Mouse (Mus musculus) regulatory T cell (primary cell): ENCODE measurements at regions not wholly inside any gene's neighbourhood (a gene's known extent, or its start where the extent isn't known, plus 50 kb on each side); places are given as distances from the start of the nearest gene placed in this dataset.

Experiments used
- in situ Hi-C: fragments of 300-600 bp; cut with MboI, MseI; formaldehyde crosslinking; loops from one replicate; pipeline ENCODE4 v1.15.1; 2025; ENCODE audit warnings: high pct_unique_total_duplicates

GRCm38 (mm10) chr5:118380052-118380421, 135.0 kb downstream of the 2410131K14Rik start:
- in situ Hi-C loops = no loop called here

- in situ Hi-C loops = no loop called here
Observed at GRCm38 (mm10) chr5:118380422-118381293, 135.6 kb downstream of the 2410131K14Rik start.

GRCm38 (mm10) chr5:118381294-118381675, 136.3 kb downstream of the 2410131K14Rik start:
- in situ Hi-C loops = no loop called here

GRCm38 (mm10) chr5:118386126-118386525, 141.1 kb downstream of the 2410131K14Rik start:
- in situ Hi-C loops = no loop called here

GRCm38 (mm10) chr5:118388419-118388818, 143.4 kb downstream of the 2410131K14Rik start:
- in situ Hi-C loops = no loop called here

- in situ Hi-C loops = no loop called here
Observed at GRCm38 (mm10) chr5:118390691-118391373, 145.8 kb downstream of the 2410131K14Rik start.

- in situ Hi-C loops = no loop called here
Observed at GRCm38 (mm10) chr5:118392932-118393487, 148.0 kb downstream of the 2410131K14Rik start.

GRCm38 (mm10) chr5:118394051-118394450, 149.0 kb downstream of the 2410131K14Rik start:
- in situ Hi-C loops = no loop called here

- in situ Hi-C loops = no loop called here
Observed at GRCm38 (mm10) chr5:118396004-118396725, 151.1 kb downstream of the 2410131K14Rik start.

- in situ Hi-C loops = no loop called here
Observed at GRCm38 (mm10) chr5:118400926-118401325, 155.9 kb downstream of the 2410131K14Rik start.

GRCm38 (mm10) chr5:118404398-118404797, 156.1 kb upstream of the Med13l start:
- in situ Hi-C loops = no loop called here

GRCm38 (mm10) chr5:118405421-118405820, 155.1 kb upstream of the Med13l start:
- in situ Hi-C loops = no loop called here

GRCm38 (mm10) chr5:118407451-118407850, 153.0 kb upstream of the Med13l start:
- in situ Hi-C loops = no loop called here

GRCm38 (mm10) chr5:118407973-118408372, 152.5 kb upstream of the Med13l start:
- in situ Hi-C loops = no loop called here

- in situ Hi-C loops = no loop called here
Observed at GRCm38 (mm10) chr5:118408826-118409225, 151.7 kb upstream of the Med13l start.

- in situ Hi-C loops = no loop called here
Observed at GRCm38 (mm10) chr5:118413428-118414282, 146.8 kb upstream of the Med13l start.

- in situ Hi-C loops = loop anchor here (5.0 kb wide), 1 partner anchor 77 kb away; no protein-coding TSS in a partner anchor
Observed at GRCm38 (mm10) chr5:118419344-118420037, 141.0 kb upstream of the Med13l start.

GRCm38 (mm10) chr5:118421884-118422821, 138.3 kb upstream of the Med13l start:
- in situ Hi-C loops = loop anchor here (5.0 kb wide), 1 partner anchor 80 kb away; no protein-coding TSS in a partner anchor

- in situ Hi-C loops = loop anchor here (5.0 kb wide), 1 partner anchor 82 kb away; no protein-coding TSS in a partner anchor
Observed at GRCm38 (mm10) chr5:118424177-118424576, 136.3 kb upstream of the Med13l start.
